Mouse (Mus musculus) stomach, postnatal 0 days (tissue): ENCODE data around the gene Nhs. TPM values are rescaled to one million over a fixed set of nuclear protein-coding genes. Genes with fewer than 3 reads are reported as not detected.

ENCODE experiments used
- ATAC-seq: fragments of 200-750 bp; cut with Nextera tagmentation; 2 replicates; pipeline ENCODE4 v1.8.0; 2017; ENCODE audit not compliant: low FRiP score, low TSS enrichment
- DNase-seq: peaks from one replicate; pipeline ENCODE4 v3.0.0-alpha.2; 2016; ENCODE audit warnings: low spot score
- H3K27ac ChIP-seq: fragments of 300-500 bp; sonication (generic); replicated peaks from 2 replicates; pipeline ENCODE4 v1.5.1; 2014; ENCODE audit warnings: mild to moderate bottlenecking, control low read depth
- H3K27me3 ChIP-seq: fragments of 300-500 bp; sonication (generic); 2 replicates; pipeline ENCODE4 v1.6.1; 2014; ENCODE audit warnings: low read length; ENCODE audit not compliant: control insufficient read depth, insufficient read depth
- H3K36me3 ChIP-seq: fragments of 300-500 bp; sonication (generic); 2 replicates; pipeline ENCODE4 v1.6.1; 2014; ENCODE audit warnings: low read length, mixed read lengths; ENCODE audit not compliant: control insufficient read depth, insufficient read depth
- H3K4me1 ChIP-seq: fragments of 300-500 bp; sonication (generic); replicated peaks from 2 replicates; pipeline ENCODE4 v1.6.1; 2014; ENCODE audit warnings: antibody characterized with exemption; ENCODE audit not compliant: control insufficient read depth, insufficient read depth
- H3K4me2 ChIP-seq: fragments of 300-500 bp; sonication (generic); replicated peaks from 2 replicates; pipeline ENCODE4 v1.6.1; 2014; ENCODE audit warnings: low read depth, mild to moderate bottlenecking, control low read depth, moderate library complexity
- H3K4me3 ChIP-seq: fragments of 300-500 bp; sonication (generic); 2 replicates; pipeline ENCODE4 v1.5.1; 2014; ENCODE audit warnings: low read depth, low read length, control low read depth
- H3K9ac ChIP-seq: fragments of 300-500 bp; sonication (generic); 2 replicates; pipeline ENCODE4 v1.6.1; 2014; ENCODE audit warnings: mild to moderate bottlenecking, low read length, control low read depth, mixed read lengths
- H3K9me3 ChIP-seq: fragments of 300-500 bp; sonication (generic); 2 replicates; pipeline ENCODE4 v1.6.1; 2016; ENCODE audit warnings: low read length; ENCODE audit not compliant: control insufficient read depth
- CTCF ChIP-seq: IDR thresholded peaks from 2 replicates; pipeline ENCODE4 v1.5.1; 2016; ENCODE audit warnings: antibody characterized with exemption, low read depth, mild to moderate bottlenecking, moderate library complexity
- EP300 ChIP-seq: optimal IDR thresholded peaks from 2 replicates; pipeline ENCODE3; 2016; ENCODE audit warnings: antibody characterized with exemption
- WGBS: fragments of 180-500 bp; shearing (Covaris S2); extraction: QIAGEN DNeasy Blood & Tissue Kit; methylation state at CpG from one replicate; pipeline ENCODE4 v1.1.7; 2014; 5-methylcytosine and 5-hydroxymethylcytosine counted together
- polyA plus RNA-seq: library from polyadenylated mRNA; unstranded; fragments of >200 nt; fragmentation: Nextera tagmentation; extraction: Ambion mirVana; gene quantifications from 2 replicates; pipeline ENCODE4 v1.2.1, GENCODE M21; 2015

Gene Nhs
- polyA plus RNA-seq, result 0.52 and 0.57 TPM in 2 replicates

GRCm38 (mm10) chrX:162159637-162160611 lies at the start of gene Nhs:
Gene Nhs (minus strand): TSS chrX:162159730.
- Histone ChIP-seq H3K27me3 (no peaks in the 10 kb centered on the region), H3K27ac (0 out of 2 replicates have a peak within 1 kb of the TSS, but pooled peaks have one; percentile 13), H3K9me3 (no peaks in the 10 kb centered on the region), H3K4me2 (peak within 1 kb of the TSS; percentile 65), H3K9ac (peak within 1 kb of the TSS; percentile 59), H3K36me3 (no peaks in the 10 kb centered on the region), H3K4me3 (peak within 1 kb of the TSS; percentile 51), H3K4me1 (no peaks in the 10 kb centered on the region)
- ATAC-seq (peak; percentile 87), DNase-seq (peak; percentile 61)
- WGBS, result 14% methylated on average over 36 of the region's 61 CpGs
- TF ChIP-seq CTCF, result peak; percentile 60
- TF ChIP-seq EP300, result no peak

DNA sequence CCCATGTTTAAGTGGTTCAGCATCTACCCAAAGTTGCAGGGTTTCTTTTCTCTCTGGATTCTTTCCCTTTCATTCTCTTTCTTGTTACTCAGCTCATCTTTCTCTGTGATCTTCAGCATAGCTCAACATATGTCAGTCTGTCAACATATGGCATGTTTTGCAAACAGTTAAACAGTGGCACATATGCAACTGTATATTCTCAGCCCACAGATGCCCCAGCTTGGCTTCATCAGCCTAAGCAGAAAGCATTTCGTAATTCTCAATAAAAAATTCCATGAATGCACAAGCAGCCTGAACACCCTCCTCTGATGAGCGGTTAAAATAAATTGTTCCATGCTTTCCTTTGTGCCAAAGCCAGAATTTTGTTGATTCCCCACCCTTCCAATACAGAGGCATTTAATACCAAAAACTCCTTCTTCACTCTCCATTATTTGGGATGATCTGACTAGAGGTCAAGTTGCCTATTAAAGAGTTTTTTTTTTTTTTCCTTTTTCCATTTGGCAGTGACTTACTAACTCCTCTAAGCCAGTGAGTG lies 46.9 kb upstream of the Nhs start:
- TF ChIP-seq CTCF (no peak), EP300 (no peak)
- Histone ChIP-seq H3K4me2 (no peak overlapping the region), H3K9ac (no peak overlapping the region), H3K27ac (no peak overlapping the region), H3K4me3 (no peak overlapping the region), H3K36me3 (no peaks in the 10 kb centered on the region), H3K9me3 (no peaks in the 10 kb centered on the region), H3K27me3 (no peaks in the 10 kb centered on the region), H3K4me1 (no peaks in the 10 kb centered on the region)
- WGBS, result 61% methylated on average over 2 of the region's 2 CpGs
- DNase-seq (no peak), ATAC-seq (no peak)

- no peaks in the 10 kb centered on the region for H3K4me1 ChIP-seq
- 0 out of 2 replicates have a peak overlapping the region, but pooled peaks have one; percentile 13 for H3K27ac ChIP-seq
- no peaks in the 10 kb centered on the region for H3K27me3 ChIP-seq
- H3K9ac ChIP-seq, result peak overlapping the region; percentile 59
- 21% methylated on average over 56 of the region's 80 CpGs for WGBS
- TF ChIP-seq CTCF (peak; percentile 29; the same call in 1 of the 2 replicates), EP300 (no peak)
- no peaks in the 10 kb centered on the region for H3K36me3 ChIP-seq
- ATAC-seq (peak; percentile 24; the same call in 1 of the 2 replicates), DNase-seq (peak; percentile 16)
- peak overlapping the region; percentile 65 for H3K4me2 ChIP-seq
- peak overlapping the region; percentile 51 for H3K4me3 ChIP-seq
- H3K9me3 ChIP-seq, result no peaks in the 10 kb centered on the region
Observed at GRCm38 (mm10) chrX:162158743-162159636, 540 bp downstream of the Nhs start.

DNA sequence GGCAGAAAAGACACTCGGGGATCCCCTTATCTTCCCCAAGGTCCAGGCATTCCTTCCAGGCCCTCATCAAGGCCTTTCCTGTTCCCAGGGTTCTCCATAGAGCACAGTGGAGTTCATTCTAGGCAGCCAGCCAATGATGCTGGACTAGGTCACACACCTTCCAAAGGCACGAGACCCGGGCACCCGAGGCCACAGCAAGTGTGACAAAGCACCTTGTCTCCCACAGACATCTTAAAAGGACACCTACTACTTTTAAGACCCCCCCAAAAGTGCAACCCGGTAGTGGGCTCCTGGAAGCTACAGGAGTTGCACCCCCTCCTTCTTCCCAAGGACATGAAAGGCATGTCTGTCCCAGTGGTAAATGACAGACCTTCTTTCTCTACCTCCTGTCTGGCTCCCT lies 1.4 kb downstream of the Nhs start:
- Histone ChIP-seq H3K4me3 (peak overlapping the region; percentile 51), H3K27me3 (no peaks in the 10 kb centered on the region), H3K9me3 (no peaks in the 10 kb centered on the region), H3K36me3 (no peaks in the 10 kb centered on the region), H3K27ac (no peak overlapping the region), H3K9ac (no peak overlapping the region), H3K4me2 (peak overlapping the region; percentile 65), H3K4me1 (no peaks in the 10 kb centered on the region)
- ATAC-seq (no peak), DNase-seq (no peak)
- no peak for TF ChIP-seq CTCF
- no peak for TF ChIP-seq EP300
- 44% methylated on average over 5 of the region's 5 CpGs for WGBS

DNA sequence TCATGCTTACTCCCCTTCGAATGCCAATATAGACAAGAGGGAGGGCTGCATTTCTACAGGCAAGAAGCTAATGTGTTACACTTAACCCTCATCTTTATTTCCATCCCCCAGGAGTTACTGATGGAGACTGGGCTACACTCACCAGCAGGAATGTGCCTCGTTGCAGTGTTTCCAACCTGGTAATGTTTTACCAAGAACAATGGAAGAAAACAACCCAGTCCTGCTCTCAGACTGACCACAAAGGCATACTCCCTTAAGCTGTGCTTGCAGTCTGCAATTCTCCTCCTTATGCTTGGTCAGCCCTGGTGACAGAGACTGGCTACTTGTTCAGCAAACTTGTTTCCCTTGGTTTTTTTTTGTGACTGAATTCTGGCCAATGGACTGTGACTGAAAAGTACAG lies 21.7 kb downstream of the Nhs start:
- no peak overlapping the region for H3K9ac ChIP-seq
- H3K27me3 ChIP-seq, result no peaks in the 10 kb centered on the region
- ATAC-seq, result no peak
- no peaks in the 10 kb centered on the region for H3K36me3 ChIP-seq
- H3K9me3 ChIP-seq, result no peaks in the 10 kb centered on the region
- TF ChIP-seq CTCF (no peak), EP300 (no peak)
- no peaks in the 10 kb centered on the region for H3K4me1 ChIP-seq
- no peak overlapping the region for H3K4me3 ChIP-seq
- H3K4me2 ChIP-seq, result no peak overlapping the region
- DNase-seq, result no peak
- no peak overlapping the region for H3K27ac ChIP-seq
- 40% methylated on average over 2 of the region's 2 CpGs for WGBS
